ENCODE assay signal across 38 mouse cellular contexts in the genomic region with DNA sequence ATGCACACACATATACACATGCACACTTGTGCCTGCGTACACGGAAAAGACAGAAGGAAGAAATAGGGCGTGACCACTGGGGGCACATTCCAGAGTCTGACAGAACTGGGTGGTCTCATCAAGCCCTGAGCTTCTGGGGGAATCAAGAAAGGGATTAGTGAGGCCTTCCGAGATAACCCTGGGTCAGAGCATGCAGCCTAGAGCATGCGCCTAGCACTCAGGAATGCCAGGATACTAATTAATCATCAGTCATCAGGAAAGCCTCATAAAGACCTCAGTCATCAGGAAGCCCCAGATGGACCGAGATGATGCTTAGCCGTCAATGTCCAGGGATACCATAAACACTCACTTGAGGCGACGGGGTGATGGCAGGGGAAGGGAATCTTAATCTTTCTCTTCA. TPM values are rescaled to one million over a fixed set of nuclear protein-coding genes. Genes with fewer than 3 reads are reported as not detected.
"Had no signal": no experiment of that assay in that cellular context is flagged by ENCODE, and none has a peak within 500 bp of the region (broad histone marks: within the 10 kb centered on the region; RNA-seq: fewer than 3 reads in every experiment).

No protein-coding gene starts in this region.

- H3K27me3 ChIP-seq: heart, embryonic 13.5 days; heart, embryonic 15.5 days; hindbrain, embryonic 13.5 days; hindbrain, embryonic 15.5 days had no signal

- H3K4me3 ChIP-seq: heart, embryonic 13.5 days; heart, embryonic 15.5 days; hindbrain, embryonic 13.5 days; hindbrain, embryonic 15.5 days; kidney, embryonic 15.5 days; limb, embryonic 13.5 days; limb, embryonic 15.5 days; liver, embryonic 12.5 days had no signal

- H3K9me3 ChIP-seq: heart, embryonic 13.5 days; heart, embryonic 15.5 days; hindbrain, embryonic 13.5 days; hindbrain, embryonic 15.5 days; kidney, embryonic 15.5 days; limb, embryonic 13.5 days; limb, embryonic 15.5 days; liver, embryonic 12.5 days had no signal

- H3K36me3 ChIP-seq: heart, embryonic 13.5 days; heart, embryonic 15.5 days; hindbrain, embryonic 13.5 days; hindbrain, embryonic 15.5 days; kidney, embryonic 15.5 days; limb, embryonic 13.5 days; limb, embryonic 15.5 days; liver, embryonic 12.5 days had no signal

- H3K27ac ChIP-seq: heart, embryonic 15.5 days; hindbrain, embryonic 13.5 days; hindbrain, embryonic 15.5 days; hindbrain, postnatal 0 days; kidney, embryonic 15.5 days; kidney, postnatal 0 days; limb, embryonic 13.5 days; limb, embryonic 15.5 days; liver, embryonic 12.5 days; liver, embryonic 14.5 days had no signal

- DNase-seq: gastrocnemius, postnatal 14 days; gastrocnemius, postnatal 36 days; heart, adult 18-20 months; heart, postnatal 14 days; heart, postnatal 36 days; kidney, adult 11 months; kidney, adult 2 months; kidney, adult 9 months; kidney, postnatal 14 days; kidney, postnatal 36 days; layer of hippocampus, postnatal 36 days; left cerebral cortex, postnatal 4 days had no signal

RNA-seq across cellular contexts. Expression of gene Ctrc, which starts 33.7 kb away (rescaled TPM):
- total RNA-seq: gastrocnemius, adult 18-20 months; gastrocnemius, adult 8-10 months; gastrocnemius, postnatal 14 days; gastrocnemius, postnatal 36 days; heart, adult 18-20 months; heart, adult 8-10 months; heart, postnatal 14 days; heart, postnatal 36 days; hematopoietic stem cell, adult 5-6 weeks; hindbrain, postnatal 0 days; layer of hippocampus, adult 18-20 months; layer of hippocampus, adult 8-10 months; layer of hippocampus, postnatal 14 days; layer of hippocampus, postnatal 36 days; left cerebral cortex, adult 18-20 months; left cerebral cortex, postnatal 14 days; left cerebral cortex, postnatal 4 days had no signal
- polyA plus RNA-seq: heart, embryonic 11.5 days; heart, embryonic 13.5 days; heart, embryonic 15.5 days; heart, postnatal 0 days; hindbrain, embryonic 11.5 days; hindbrain, embryonic 13.5 days; hindbrain, embryonic 15.5 days; hindbrain, postnatal 0 days; intestine, embryonic 14.5 days; kidney, adult 2 months; kidney, embryonic 15.5 days; kidney, postnatal 0 days; limb, embryonic 11.5 days; limb, embryonic 13.5 days; limb, embryonic 15.5 days; liver, adult 2 months; liver, embryonic 12.5 days; liver, embryonic 14.5 days had no signal

RNA-seq across cellular contexts. Expression of gene Cela2a, which starts 53.9 kb away (rescaled TPM):
- total RNA-seq: gastrocnemius, adult 8-10 months; gastrocnemius, postnatal 14 days; gastrocnemius, postnatal 36 days; heart, adult 18-20 months; heart, postnatal 14 days; heart, postnatal 36 days; hematopoietic stem cell, adult 5-6 weeks; hindbrain, postnatal 0 days; layer of hippocampus, adult 18-20 months; layer of hippocampus, adult 8-10 months; layer of hippocampus, postnatal 14 days; layer of hippocampus, postnatal 36 days; left cerebral cortex, adult 18-20 months; left cerebral cortex, postnatal 14 days; left cerebral cortex, postnatal 4 days had no signal
- polyA plus RNA-seq: heart, embryonic 11.5 days; heart, embryonic 13.5 days; hindbrain, embryonic 11.5 days; hindbrain, embryonic 13.5 days; limb, embryonic 11.5 days; limb, embryonic 13.5 days; limb, embryonic 15.5 days; liver, embryonic 12.5 days; liver, embryonic 14.5 days had no signal
